Mouse (Mus musculus) urinary bladder, postnatal 10 days (tissue): ENCODE measurements around the gene Lrrc29.

Experiments
- DNase-seq: peaks from one replicate; pipeline ENCODE4 v3.0.0; 2022; ENCODE audit warnings: low spot score

Gene Lrrc29

DNA sequence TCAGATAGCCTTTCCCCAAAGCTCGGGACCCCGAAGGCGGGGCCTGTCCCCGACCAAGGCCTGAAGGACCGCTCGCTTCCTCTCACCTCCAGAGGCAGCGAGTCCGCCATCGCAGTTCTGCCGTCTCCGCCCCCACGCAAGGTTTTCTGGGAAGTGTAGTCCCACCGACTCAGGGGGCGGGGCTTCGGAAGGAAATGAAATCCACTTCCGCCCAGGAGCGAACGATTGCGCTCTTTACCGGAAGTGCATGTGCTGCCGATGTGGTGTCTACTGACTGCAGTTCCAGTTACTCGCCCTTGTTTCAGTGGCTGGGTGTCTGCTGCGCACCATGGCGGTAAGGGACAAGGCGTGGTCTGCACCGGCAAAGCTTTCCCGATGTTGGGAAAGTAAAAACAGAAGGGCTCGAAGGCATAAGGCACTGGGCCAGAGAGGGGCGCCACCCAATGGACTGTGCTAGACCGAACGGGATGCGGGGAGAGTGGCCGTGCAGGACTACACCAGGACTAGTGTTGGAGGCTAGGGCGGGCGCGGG, at the start of gene Lrrc29, which contains the start of gene Tmem208:
TSS of gene Lrrc29 (minus strand) at position 138 of the 532 bp plus-strand sequence.
TSS of gene Tmem208 (plus strand) at position 214 of the 532 bp plus-strand sequence.
- peak; percentile 90 for DNase-seq

GRCm38 (mm10) chr8:105374513-105374966, 48.5 kb upstream of the Lrrc29 start:
- no peak for DNase-seq

DNA sequence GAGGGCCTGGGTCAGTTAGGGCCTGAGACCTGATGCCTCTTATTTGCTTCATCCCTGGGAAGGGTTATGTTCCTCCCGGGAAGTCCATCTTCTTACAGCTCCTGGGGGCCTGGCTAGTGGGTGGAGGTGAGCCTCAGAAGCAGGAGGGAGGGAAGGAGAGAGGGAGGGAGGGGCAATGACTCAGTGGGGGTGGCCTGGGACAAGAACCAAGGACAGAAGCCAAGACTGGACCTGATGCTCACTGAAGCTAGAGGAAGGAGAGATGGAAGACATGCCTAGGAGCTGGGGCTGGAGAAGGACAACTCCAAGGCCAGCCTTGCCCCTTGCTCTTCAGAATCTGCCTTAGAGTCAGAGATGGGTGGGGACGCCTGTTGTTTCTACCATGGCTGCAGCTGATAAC, 47.0 kb upstream of the Lrrc29 start, which contains the start of gene Plekhg4:
TSS of gene Plekhg4 (plus strand) at position 243 of the 400 bp plus-strand sequence.
- no peak for DNase-seq

DNA sequence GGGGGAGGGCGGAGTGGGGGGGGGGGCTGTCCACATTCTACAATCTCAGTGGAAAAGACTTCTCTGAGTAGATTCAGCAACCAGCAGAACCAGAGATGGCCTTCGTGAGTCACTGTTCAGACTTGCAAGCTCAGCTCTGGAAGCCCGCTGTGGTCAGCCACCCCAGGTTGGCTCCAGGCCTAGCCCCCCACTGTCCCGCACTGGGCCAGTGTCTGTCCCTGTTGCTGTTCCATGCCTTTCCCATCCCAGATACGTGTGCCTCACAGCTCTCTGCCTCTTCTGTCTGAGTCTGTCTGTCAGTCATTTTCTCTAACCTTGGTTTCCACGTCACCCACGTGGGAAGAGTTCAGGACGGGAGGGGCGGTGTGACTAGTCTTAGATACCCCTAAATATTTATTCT, 46.4 kb upstream of the Lrrc29 start:
- DNase-seq, result no peak

- DNase-seq, result no peak
Measured at GRCm38 (mm10) chr8:105367107-105367506, 41.0 kb upstream of the Lrrc29 start.

DNA sequence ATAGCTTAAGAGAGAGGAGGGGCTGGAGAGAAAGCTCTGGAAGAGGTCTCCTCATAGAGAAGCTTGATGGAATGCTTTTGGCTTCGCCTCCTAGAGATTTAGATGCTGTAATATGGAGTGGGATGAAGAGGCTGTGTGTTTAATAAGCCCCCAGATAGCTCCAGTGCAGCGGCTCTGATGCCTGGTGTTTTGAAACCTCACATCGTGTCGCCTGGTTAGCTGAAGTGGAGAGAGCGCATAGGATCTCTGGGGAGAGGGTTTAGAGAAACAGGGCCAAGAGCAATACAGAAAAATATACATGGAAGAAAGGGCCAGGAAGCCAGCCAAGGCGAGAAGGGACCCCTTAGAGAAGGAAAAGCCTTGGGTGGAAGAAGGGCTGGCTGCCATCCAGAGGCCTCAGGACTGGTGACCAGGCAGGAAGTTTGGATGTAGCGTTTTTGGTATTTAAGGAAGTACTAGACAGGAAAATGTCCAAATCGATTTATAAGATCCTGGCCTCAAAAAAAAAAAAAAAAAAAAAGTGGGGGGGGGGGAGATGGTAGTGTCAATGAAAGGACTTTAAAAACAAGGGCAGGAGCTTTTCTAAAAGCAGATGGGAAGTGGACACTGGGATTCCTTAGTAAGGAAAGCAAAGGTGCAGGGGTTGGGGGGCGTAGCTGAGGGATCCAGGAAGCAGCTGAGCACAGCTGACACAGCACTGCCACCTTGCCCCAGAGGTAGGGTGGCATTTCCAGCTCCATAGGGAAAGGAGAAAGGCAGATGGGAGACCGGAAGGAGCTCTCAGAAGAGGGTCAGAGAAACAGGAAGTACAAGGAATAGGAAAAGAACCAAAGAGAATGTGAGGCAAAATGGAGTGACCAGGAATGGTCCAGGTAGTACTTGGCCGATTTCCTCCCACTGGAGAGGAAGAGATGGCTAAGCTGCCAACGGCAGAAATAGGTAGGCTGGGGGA, 35.9 kb upstream of the Lrrc29 start:
- DNase-seq, result no peak

GRCm38 (mm10) chr8:105359646-105360045, 33.6 kb upstream of the Lrrc29 start:
- no peak for DNase-seq

DNA sequence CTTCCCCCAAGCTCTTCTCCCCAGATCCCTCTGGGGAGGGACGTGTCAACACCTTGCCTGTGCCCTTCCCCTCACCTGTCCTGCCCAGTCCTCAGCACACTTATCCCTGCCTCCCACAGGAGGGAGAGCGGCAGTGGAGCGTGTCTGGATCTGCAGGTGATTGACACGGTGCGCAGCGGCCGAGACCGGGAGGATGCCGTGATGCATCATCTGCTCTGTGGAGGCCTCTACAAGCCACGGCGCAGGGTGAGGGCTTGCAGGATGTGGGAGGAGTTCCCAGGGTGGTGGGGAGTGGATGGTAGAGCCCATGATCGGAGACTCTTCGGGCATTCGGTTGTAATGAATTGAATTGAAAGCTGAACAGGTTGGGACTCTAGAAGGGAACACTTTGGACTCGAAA, 33.1 kb upstream of the Lrrc29 start:
- DNase-seq, result no peak

- no peak for DNase-seq
Measured at GRCm38 (mm10) chr8:105356681-105357080, 30.6 kb upstream of the Lrrc29 start.

- no peak for DNase-seq
Measured at GRCm38 (mm10) chr8:105355179-105356024, 29.3 kb upstream of the Lrrc29 start.

- no peak for DNase-seq
Measured at GRCm38 (mm10) chr8:105354549-105354948, 28.5 kb upstream of the Lrrc29 start.

DNA sequence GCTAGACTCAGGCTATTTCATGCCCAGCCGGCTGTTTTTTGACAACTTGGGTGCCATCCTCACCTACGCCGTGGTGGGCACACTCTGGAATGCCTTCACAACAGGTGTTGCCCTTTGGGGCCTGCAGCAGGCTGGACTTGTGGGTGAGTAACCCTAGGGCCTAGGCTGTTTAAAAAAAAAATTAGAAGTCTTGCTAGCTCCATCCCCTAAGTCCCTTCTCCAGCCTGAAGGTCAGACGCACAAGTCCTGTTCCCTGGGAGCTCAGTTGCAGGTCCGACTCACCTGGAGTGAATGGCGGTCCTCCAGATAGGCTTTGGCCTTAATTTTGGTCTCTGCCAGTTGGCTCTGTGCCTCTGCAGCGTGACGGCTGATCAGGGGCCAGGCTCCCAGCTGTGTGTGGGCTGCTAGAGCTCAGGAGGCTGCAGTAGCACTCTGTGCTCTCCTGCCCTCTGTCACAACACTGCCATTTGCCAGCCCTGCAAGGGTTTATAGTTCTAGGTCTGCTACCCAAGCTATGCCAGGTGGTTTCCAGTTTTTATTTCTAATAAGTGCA, 27.6 kb upstream of the Lrrc29 start:
- no peak for DNase-seq

GRCm38 (mm10) chr8:105350186-105350585, 24.1 kb upstream of the Lrrc29 start:
- no peak for DNase-seq

DNA sequence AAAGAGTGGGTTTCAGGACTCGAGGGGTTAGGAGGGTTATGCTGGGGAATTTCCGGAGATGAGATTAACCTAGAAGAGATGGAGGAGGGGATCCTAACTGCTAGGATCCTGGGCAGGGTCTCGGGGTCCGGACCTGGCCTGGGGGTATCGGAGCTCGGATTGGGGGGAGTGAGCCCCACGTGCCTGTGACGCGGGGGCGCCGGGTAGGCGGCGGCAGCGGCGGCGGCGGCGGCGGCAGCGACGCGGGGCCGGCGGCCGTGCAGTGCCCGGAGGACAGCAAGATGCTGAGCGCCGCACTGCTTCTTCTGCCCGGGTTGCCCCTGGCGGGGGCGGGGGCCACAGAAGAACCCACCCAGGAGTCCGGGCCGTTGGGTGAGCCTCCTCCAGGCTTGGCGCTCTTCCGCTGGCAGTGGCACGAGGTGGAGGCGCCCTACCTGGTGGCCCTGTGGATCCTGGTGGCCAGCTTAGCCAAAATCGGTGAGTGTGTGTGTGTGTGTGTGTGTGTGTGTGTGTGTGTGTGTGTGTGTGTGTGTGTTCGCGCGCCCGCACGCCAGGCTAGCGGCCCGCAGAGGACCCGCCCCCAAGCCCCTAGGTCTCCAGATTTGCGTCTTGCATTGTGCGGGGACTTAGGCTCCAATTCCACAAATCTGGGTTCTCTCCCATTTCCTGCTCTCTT, 23.2 kb upstream of the Lrrc29 start:
- DNase-seq, result no peak

- no peak for DNase-seq
Measured at GRCm38 (mm10) chr8:105348450-105349095, 22.5 kb upstream of the Lrrc29 start, which contains the start of gene Slc9a5. Gene Slc9a5, plus strand, starts transcription at chr8:105348843.

DNA sequence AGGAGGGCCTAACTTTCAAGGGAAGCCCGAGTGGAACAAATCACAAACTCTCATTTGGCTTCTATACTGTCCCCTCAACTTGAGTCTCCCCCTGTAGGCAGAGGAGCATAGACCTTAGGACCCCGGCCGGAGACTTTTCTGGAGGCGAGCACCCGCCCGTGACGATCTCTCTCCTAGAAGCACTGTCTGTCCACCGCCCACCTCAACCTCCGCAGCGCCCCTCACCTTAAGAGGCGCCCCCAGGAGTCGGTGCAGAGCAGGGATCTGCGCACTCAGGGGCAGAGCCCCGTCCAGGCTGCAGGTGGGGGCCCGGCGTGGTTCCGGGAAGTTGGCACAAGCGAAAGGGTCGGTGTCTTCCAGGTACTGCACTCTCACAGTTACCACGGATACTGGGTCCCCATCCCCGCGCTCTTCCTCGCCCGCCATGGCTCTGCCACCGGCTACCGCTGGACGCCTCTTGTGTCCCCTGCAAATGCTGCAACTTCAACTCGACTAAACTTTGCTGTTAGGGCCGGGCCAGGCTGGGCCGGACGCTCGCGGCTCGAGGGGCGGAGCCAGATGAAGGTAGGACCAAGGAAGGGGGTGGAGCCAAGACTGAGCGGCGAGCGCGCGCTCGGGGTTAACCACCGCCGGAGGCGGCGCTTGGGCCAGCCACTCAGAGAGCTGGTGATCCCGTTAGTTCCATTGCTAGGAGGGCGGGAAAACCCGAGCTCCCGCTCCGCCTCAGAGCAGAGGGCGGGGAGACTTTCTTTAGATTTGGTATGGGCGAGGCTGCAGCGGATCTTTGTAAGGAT, 21.5 kb upstream of the Lrrc29 start, which contains the start of gene Fhod1:
TSS of gene Fhod1 (minus strand) at position 526 of the 794 bp plus-strand sequence.
- DNase-seq, result peak; percentile 74

GRCm38 (mm10) chr8:105346611-105347427, 20.7 kb upstream of the Lrrc29 start:
- no peak for DNase-seq

- DNase-seq, result no peak
Measured at GRCm38 (mm10) chr8:105345061-105345975, 19.2 kb upstream of the Lrrc29 start.
